Mouse (Mus musculus) neural tube, embryonic 14.5 days (tissue): ENCODE results near the gene Ier2. TPM values are rescaled to one million over a fixed set of nuclear protein-coding genes. Genes with fewer than 3 reads are reported as not detected.

Source experiments
- ATAC-seq: fragments of 200-750 bp; cut with Nextera tagmentation; 2 replicates; pipeline ENCODE4 v1.8.0; 2017; ENCODE audit warnings: low read depth, mild to moderate bottlenecking, moderate TSS enrichment, moderate library complexity
- H3K27ac ChIP-seq: fragments of 300-500 bp; sonication (generic); 2 replicates; pipeline ENCODE4 v1.5.1; 2014; ENCODE audit warnings: low read depth, mild to moderate bottlenecking, control low read depth, low read length, moderate library complexity, mixed read lengths
- H3K27me3 ChIP-seq: fragments of 300-500 bp; sonication (generic); 2 replicates; pipeline ENCODE4 v1.6.1; 2014; ENCODE audit warnings: low read length; ENCODE audit not compliant: control insufficient read depth, insufficient read depth
- H3K36me3 ChIP-seq: fragments of 300-500 bp; sonication (generic); 2 replicates; pipeline ENCODE4 v1.6.1; 2014; ENCODE audit warnings: low read length, mixed read lengths; ENCODE audit not compliant: control insufficient read depth, insufficient read depth
- H3K4me1 ChIP-seq: fragments of 300-500 bp; sonication (generic); 2 replicates; pipeline ENCODE4 v1.6.1; 2014; ENCODE audit warnings: low read length; ENCODE audit not compliant: control insufficient read depth, insufficient read depth
- H3K4me2 ChIP-seq: fragments of 300-500 bp; sonication (generic); 2 replicates; pipeline ENCODE4 v1.6.1; 2014; ENCODE audit warnings: mild to moderate bottlenecking, low read depth, low read length, control low read depth
- H3K4me3 ChIP-seq: fragments of 300-500 bp; sonication (generic); 2 replicates; pipeline ENCODE4 v1.5.1; 2014; ENCODE audit warnings: low read depth, low read length, control low read depth, mixed read lengths
- H3K9ac ChIP-seq: fragments of 300-500 bp; sonication (generic); replicated peaks from 2 replicates; pipeline ENCODE4 v1.6.1; 2014; ENCODE audit warnings: low read depth, mild to moderate bottlenecking, control low read depth, low read length, mixed read lengths
- H3K9me3 ChIP-seq: fragments of 300-500 bp; sonication (generic); 2 replicates; pipeline ENCODE4 v1.6.1; 2016; ENCODE audit warnings: low read length; ENCODE audit not compliant: control insufficient read depth
- WGBS: fragments of 180-500 bp; shearing (Covaris S2); extraction: QIAGEN DNeasy Blood & Tissue Kit; methylation state at CpG from one replicate; pipeline ENCODE4 v1.1.7; 2014; 5-methylcytosine and 5-hydroxymethylcytosine counted together
- polyA plus RNA-seq: library from polyadenylated mRNA; unstranded; fragments of >200 nt; fragmentation: Nextera tagmentation; extraction: Ambion mirVana; gene quantifications from 2 replicates; pipeline ENCODE4 v1.2.1, GENCODE M21; 2014

Gene Ier2
- polyA plus RNA-seq, 1 experiment from 2014 or later: 14.4 TPM

DNA sequence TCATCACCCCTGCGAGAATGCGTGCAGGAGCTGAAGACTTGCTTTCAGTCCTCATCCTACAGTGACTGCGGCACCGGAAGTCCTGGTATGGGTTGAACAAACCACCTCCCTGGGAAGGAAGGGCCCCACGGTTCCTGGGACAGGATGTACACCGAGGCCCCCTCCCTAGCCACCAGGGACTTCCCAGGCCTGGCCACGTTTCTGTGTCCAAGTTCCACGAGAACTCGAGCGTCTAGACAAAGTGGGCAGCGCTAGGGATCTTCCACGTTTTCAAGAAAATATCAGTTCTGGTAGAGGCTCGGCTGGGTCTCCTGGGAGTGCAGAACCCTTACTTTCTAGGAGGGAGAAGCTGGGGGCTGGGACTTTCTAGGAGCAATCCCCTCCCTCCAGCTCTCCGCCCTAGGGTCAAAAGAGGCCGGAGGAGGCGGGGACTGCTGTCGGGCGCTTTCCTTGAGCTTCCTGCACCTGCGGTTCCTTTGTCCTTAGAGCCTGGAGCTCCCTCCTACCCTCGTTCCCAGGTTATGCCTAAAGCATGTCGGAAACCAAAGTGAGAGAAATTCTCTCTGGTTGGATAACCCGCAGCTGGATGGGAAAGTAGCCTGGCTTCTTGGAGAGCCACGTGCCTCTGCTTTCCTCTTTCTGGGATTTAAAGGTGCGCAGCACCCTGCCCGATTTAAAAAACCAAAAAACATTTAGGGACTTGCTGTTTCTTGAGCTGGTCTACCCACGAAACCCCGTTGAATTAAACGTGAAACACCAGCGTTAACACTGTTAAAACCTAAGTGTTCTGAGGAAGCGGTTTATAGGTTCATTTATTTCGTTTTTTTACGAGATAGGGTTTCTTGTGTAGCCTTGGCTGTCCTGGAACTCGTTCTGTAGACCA is 2.5 kb downstream of the Ier2 start:
- 3% methylated on average over 33 of the region's 33 CpGs for WGBS

DNA sequence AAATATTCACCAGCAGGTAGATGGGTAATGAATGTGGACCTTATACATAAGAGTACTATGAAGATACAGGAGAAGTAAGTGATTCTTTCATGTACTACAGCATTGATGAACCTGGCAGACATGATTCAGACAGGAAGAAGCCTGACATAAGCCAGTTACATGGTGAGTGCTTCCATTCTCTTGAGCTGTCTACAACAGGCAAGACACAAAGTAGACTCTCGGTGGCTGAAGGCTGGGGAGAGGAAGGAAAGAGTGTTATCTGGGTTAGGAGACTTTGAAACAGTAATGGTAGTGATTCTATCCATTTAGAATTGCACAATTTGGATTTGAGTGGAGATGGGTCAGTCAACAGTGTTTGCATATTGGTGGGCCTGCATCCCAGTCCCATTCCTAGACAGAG is 3.7 kb downstream of the Ier2 start:
- 75% methylated on average over 1 of the region's 1 CpGs for WGBS
- Histone ChIP-seq H3K4me1 (peaks cover 39% of the 10 kb centered on the region), H3K9ac (no peak overlapping the region), H3K27ac (no peak overlapping the region), H3K4me2 (no peak overlapping the region), H3K9me3 (no peaks in the 10 kb centered on the region), H3K36me3 (no peaks in the 10 kb centered on the region), H3K27me3 (no peaks in the 10 kb centered on the region), H3K4me3 (no peak overlapping the region)
- ATAC-seq: no peak

More for the DNA sequence above, 2.5 kb downstream of the Ier2 start:
- Histone ChIP-seq H3K9ac (peak overlapping the region; percentile 76), H3K4me3 (peak overlapping the region; percentile 51), H3K27me3 (no peaks in the 10 kb centered on the region), H3K9me3 (no peaks in the 10 kb centered on the region), H3K36me3 (no peaks in the 10 kb centered on the region), H3K27ac (peak overlapping the region; percentile 40), H3K4me2 (peak overlapping the region; percentile 88), H3K4me1 (peaks cover 39% of the 10 kb centered on the region)
- ATAC-seq: no peak

- WGBS: 60% methylated on average over 4 of the region's 4 CpGs
- Histone ChIP-seq H3K27me3 (no peaks in the 10 kb centered on the region), H3K4me3 (no peak overlapping the region), H3K27ac (no peak overlapping the region), H3K4me2 (no peak overlapping the region), H3K9ac (no peak overlapping the region), H3K9me3 (no peaks in the 10 kb centered on the region), H3K36me3 (no peaks in the 10 kb centered on the region), H3K4me1 (peaks cover 32% of the 10 kb centered on the region; the same call in 1 of the 2 replicates)
- no peak for ATAC-seq
These were observed 5.0 kb downstream of the Ier2 start for GRCm38 (mm10) chr8:84657680-84658079.

- no peak for ATAC-seq
- H3K9me3 ChIP-seq: no peaks in the 10 kb centered on the region
- H3K4me3 ChIP-seq: no peak overlapping the region; the same call in 1 of the 2 replicates
- peak overlapping the region; percentile 46; the same call in 1 of the 2 replicates for H3K4me2 ChIP-seq
- H3K27ac ChIP-seq: 0 out of 2 replicates have a peak overlapping the region, but pooled peaks have one; percentile 44
- no peak overlapping the region for H3K9ac ChIP-seq
- peaks cover 32% of the 10 kb centered on the region; the same call in 1 of the 2 replicates for H3K4me1 ChIP-seq
- no peaks in the 10 kb centered on the region for H3K36me3 ChIP-seq
- no peaks in the 10 kb centered on the region for H3K27me3 ChIP-seq
These were observed 5.4 kb downstream of the Ier2 start for GRCm38 (mm10) chr8:84657203-84657602.

- Histone ChIP-seq H3K4me1 (peaks cover 29% of the 10 kb centered on the region; the same call in 1 of the 2 replicates), H3K4me3 (peak overlapping the region; percentile 28), H3K27ac (peak overlapping the region; percentile 78), H3K9me3 (no peaks in the 10 kb centered on the region), H3K36me3 (no peaks in the 10 kb centered on the region), H3K9ac (peak overlapping the region; percentile 42), H3K27me3 (no peaks in the 10 kb centered on the region), H3K4me2 (peak overlapping the region; percentile 46)
- peak; percentile 25; the same call in 1 of the 2 replicates for ATAC-seq
- WGBS: 2% methylated on average over 23 of the region's 23 CpGs
These were observed 6.0 kb downstream of the Ier2 start for GRCm38 (mm10) chr8:84656641-84657126.

- H3K9me3 ChIP-seq: no peaks in the 10 kb centered on the region
- 2% methylated on average over 10 of the region's 10 CpGs for WGBS
- peak overlapping the region; percentile 78 for H3K27ac ChIP-seq
- H3K4me2 ChIP-seq: peak overlapping the region; percentile 46
- peak overlapping the region; percentile 28 for H3K4me3 ChIP-seq
- no peaks in the 10 kb centered on the region for H3K36me3 ChIP-seq
- H3K9ac ChIP-seq: peak overlapping the region; percentile 42
- H3K4me1 ChIP-seq: peaks cover 23% of the 10 kb centered on the region; the same call in 1 of the 2 replicates
- H3K27me3 ChIP-seq: no peaks in the 10 kb centered on the region
- ATAC-seq: no peak
These were observed 6.5 kb downstream of the Ier2 start for GRCm38 (mm10) chr8:84656191-84656525.

DNA sequence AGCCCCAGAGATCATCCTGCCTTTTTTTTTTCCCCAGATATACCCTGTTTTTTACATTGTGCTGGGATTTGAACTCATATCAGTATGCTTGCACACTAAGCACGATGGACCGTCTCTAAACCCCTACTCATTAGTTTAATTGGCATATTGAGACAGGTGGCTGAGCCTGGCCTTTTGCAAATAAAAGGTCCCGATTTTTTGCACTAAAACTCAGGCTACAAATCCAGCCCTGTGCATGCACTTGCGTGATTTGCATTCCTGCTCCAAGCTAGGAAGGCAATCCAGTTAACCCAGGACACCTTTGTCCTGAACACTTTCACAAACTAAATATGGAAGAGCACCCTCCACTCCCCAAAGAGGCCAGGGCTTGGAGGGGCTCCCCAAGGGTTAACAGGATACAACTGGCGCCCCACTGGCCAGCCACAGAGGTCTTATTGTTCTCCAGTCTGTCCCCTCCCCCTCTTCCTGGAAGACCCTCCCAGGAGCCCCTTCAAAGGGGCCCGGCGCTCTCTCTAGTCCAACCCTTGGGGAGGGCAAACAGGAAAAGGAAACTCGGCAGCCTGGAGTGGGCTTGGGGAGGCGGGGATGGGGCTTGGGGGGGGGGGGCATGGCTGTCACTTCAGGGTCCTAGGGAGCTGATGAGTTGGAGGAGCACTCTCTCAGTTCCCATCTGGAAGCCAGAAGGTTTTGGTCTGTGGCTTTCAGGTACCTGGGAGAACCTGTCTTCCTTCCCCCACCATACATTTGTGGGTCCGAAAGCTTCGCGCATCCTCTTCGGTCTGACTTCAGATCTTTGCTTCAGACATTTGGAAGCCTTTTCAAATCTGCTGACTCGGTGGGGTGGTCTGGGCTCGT is 7.1 kb downstream of the Ier2 start:
- Histone ChIP-seq H3K9ac (peak overlapping the region; percentile 42; the same call in 1 of the 2 replicates), H3K36me3 (no peaks in the 10 kb centered on the region), H3K9me3 (no peaks in the 10 kb centered on the region), H3K27ac (peak overlapping the region; percentile 78), H3K27me3 (no peaks in the 10 kb centered on the region), H3K4me2 (peak overlapping the region; percentile 46), H3K4me3 (peak overlapping the region; percentile 28), H3K4me1 (peaks cover 20% of the 10 kb centered on the region; the same call in 1 of the 2 replicates)
- peak; percentile 65; the same call in 1 of the 2 replicates for ATAC-seq
- WGBS: 0% methylated on average over 15 of the region's 15 CpGs

DNA sequence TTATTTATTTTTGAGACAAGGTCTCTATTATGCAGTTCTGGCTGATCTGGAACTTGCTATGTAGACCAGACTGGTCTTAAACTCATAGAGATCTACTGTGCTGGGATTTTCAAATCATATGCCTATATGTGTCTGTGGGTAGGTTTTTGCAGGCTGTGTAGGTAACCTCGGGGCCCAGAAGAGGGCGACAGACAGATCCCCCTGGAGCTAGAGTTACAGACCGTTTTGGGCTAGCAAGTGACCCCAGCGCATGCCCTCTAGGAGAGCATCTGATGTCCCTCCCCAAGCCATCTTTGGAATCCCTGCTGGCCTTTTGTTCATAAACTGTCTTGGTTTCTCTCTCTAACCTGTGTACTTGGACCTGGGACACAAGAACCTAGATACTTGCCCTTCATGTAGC is 8.1 kb downstream of the Ier2 start:
- Histone ChIP-seq H3K4me1 (peaks cover 11% of the 10 kb centered on the region; the same call in 1 of the 2 replicates), H3K36me3 (no peaks in the 10 kb centered on the region), H3K4me2 (no peak overlapping the region), H3K27me3 (no peaks in the 10 kb centered on the region), H3K4me3 (no peak overlapping the region), H3K9me3 (no peaks in the 10 kb centered on the region), H3K27ac (peak overlapping the region; percentile 69), H3K9ac (no peak overlapping the region)
- no peak for ATAC-seq
- WGBS: 46% methylated on average over 4 of the region's 4 CpGs
